Mouse (Mus musculus): ENCODE results near the gene Pecr. TPM values are rescaled to one million over a fixed set of nuclear protein-coding genes. Genes with fewer than 3 reads are reported as not detected.
"Not testable (repeated sequence)": the region's sequence is repeated elsewhere in the genome, so short reads cannot be mapped to it uniquely, and the experiment has no call there.

Pecr gene
- polyA plus RNA-seq, 1 experiment from 2014 or later, result 22.9 TPM

DNA sequence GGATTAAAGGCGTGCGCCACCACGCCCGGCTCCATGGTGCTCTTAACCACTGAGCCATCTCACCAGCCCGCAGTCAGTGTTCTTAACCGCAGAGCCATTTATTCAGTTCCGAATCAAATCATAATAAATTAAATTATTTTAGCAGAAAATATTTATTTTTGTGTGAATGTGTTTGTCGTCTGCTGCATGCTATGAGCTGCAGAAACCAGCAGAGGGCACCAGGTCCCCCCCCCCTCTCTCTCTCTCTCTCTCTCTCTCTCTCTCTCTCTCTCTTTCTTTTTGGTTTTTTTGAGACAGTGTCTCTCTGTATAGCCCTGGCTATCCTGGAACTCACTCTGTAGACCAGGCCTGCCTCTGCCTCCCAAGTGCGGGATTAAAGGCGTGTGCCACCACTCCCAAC is 51.5 kb downstream of the Pecr start:
- 73% methylated on average over 10 of the region's 10 CpGs for WGBS
- not testable (repeated sequence) for H3K27me3 ChIP-seq (ENCODE audit: control insufficient read depth, insufficient read depth, low read length); H3K9ac ChIP-seq (ENCODE audit: low read length); H3K4me2 ChIP-seq (ENCODE audit: low read depth, low read length); H3K9me3 ChIP-seq (replicated peaks; ENCODE audit: control insufficient read depth, low read length); H3K36me3 ChIP-seq (ENCODE audit: control insufficient read depth, insufficient read depth); ATAC-seq (replicated peaks; ENCODE audit: extremely low read depth, insufficient read depth, low FRiP score); H3K27ac ChIP-seq (ENCODE audit: low read length); H3K4me1 ChIP-seq (ENCODE audit: control insufficient read depth, insufficient read depth, low read length); H3K4me3 ChIP-seq (ENCODE audit: low read length)

- no peak for ATAC-seq (replicated peaks; ENCODE audit: extremely low read depth, insufficient read depth, low FRiP score)
- 32% methylated on average over 3 of the region's 3 CpGs for WGBS
- H3K36me3 ChIP-seq (ENCODE audit: control insufficient read depth, insufficient read depth), result no peaks in the 10 kb centered on the region
- no peak overlapping the region for H3K4me3 ChIP-seq (ENCODE audit: low read length)
- no peaks in the 10 kb centered on the region for H3K4me1 ChIP-seq (ENCODE audit: control insufficient read depth, insufficient read depth, low read length)
- peaks cover 6% of the 10 kb centered on the region; the same call in 1 of the 2 replicates for H3K27me3 ChIP-seq (ENCODE audit: control insufficient read depth, insufficient read depth, low read length)
- H3K9me3 ChIP-seq (replicated peaks; ENCODE audit: control insufficient read depth, low read length), result no peaks in the 10 kb centered on the region
- H3K27ac ChIP-seq (ENCODE audit: low read length), result no peak overlapping the region
- H3K4me2 ChIP-seq (ENCODE audit: low read depth, low read length), result no peak overlapping the region
- H3K9ac ChIP-seq (ENCODE audit: low read length), result no peak overlapping the region
These were observed 55.1 kb downstream of the Pecr start for GRCm38 (mm10) chr1:72228974-72229373.

- Histone ChIP-seq H3K36me3 (ENCODE audit: control insufficient read depth, insufficient read depth) (no peaks in the 10 kb centered on the region), H3K27me3 (ENCODE audit: control insufficient read depth, insufficient read depth, low read length) (peaks cover 11% of the 10 kb centered on the region; the same call in 1 of the 2 replicates), H3K4me1 (ENCODE audit: control insufficient read depth, insufficient read depth, low read length) (no peaks in the 10 kb centered on the region), H3K9ac (ENCODE audit: low read length) (no peak overlapping the region), H3K4me3 (ENCODE audit: low read length) (no peak overlapping the region), H3K4me2 (ENCODE audit: low read depth, low read length) (no peak overlapping the region), H3K9me3 (replicated peaks; ENCODE audit: control insufficient read depth, low read length) (no peaks in the 10 kb centered on the region), H3K27ac (ENCODE audit: low read length) (no peak overlapping the region)
- no peak for ATAC-seq (replicated peaks; ENCODE audit: extremely low read depth, insufficient read depth, low FRiP score)
- 84% methylated on average over 5 of the region's 5 CpGs for WGBS
These were observed 56.6 kb downstream of the Pecr start for GRCm38 (mm10) chr1:72227546-72227945.

- Histone ChIP-seq H3K9me3 (replicated peaks; ENCODE audit: control insufficient read depth, low read length) (no peaks in the 10 kb centered on the region), H3K27ac (ENCODE audit: low read length) (no peak overlapping the region), H3K4me2 (ENCODE audit: low read depth, low read length) (no peak overlapping the region), H3K27me3 (ENCODE audit: control insufficient read depth, insufficient read depth, low read length) (peaks cover 11% of the 10 kb centered on the region; the same call in 1 of the 2 replicates), H3K4me3 (ENCODE audit: low read length) (no peak overlapping the region), H3K4me1 (ENCODE audit: control insufficient read depth, insufficient read depth, low read length) (no peaks in the 10 kb centered on the region), H3K36me3 (ENCODE audit: control insufficient read depth, insufficient read depth) (no peaks in the 10 kb centered on the region), H3K9ac (ENCODE audit: low read length) (no peak overlapping the region)
- 48% methylated on average over 4 of the region's 4 CpGs for WGBS
- no peak for ATAC-seq (replicated peaks; ENCODE audit: extremely low read depth, insufficient read depth, low FRiP score)
These were observed 57.1 kb downstream of the Pecr start for GRCm38 (mm10) chr1:72226887-72227481.

DNA sequence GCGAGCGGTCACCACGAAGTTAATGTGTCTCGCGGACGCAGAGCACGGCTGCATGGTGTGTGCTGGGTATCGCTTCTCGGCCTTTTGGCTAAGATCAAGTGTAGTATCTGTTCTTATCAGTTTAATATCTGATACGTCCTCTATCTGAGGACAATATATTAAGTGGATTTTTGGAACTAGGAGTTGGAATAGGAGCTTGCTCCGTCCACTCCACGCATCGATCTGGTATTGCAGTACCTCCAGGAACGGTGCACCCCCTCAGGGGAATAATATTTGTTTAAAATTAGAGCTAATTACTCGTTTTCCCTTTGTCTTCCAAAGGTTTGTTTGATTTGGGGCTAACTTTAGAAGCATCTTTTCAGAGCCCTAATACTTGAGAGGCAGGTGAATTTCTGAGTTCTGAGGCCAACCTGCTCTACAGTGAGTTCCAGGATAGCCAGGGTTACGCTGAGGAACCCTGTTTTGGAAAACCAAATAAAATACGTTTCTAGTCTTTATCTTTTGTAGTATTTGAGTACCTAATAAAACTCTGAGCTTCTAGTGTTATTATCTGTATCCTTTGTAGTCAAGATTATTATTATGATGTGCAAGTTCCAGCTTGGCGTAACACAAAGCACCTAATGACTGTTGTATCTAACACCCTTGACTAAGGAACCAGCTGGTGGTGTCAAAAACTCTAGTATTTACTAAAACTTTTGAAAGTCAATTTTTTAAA is 57.8 kb downstream of the Pecr start:
- peak overlapping the region; percentile 70 for H3K4me3 ChIP-seq (ENCODE audit: low read length)
- WGBS, result 3% methylated on average over 9 of the region's 18 CpGs
- no peaks in the 10 kb centered on the region for H3K9me3 ChIP-seq (replicated peaks; ENCODE audit: control insufficient read depth, low read length)
- H3K36me3 ChIP-seq (ENCODE audit: control insufficient read depth, insufficient read depth), result no peaks in the 10 kb centered on the region
- H3K9ac ChIP-seq (ENCODE audit: low read length), result peak overlapping the region; percentile 69
- peak; percentile 73 for ATAC-seq (replicated peaks; ENCODE audit: extremely low read depth, insufficient read depth, low FRiP score)
- H3K4me2 ChIP-seq (ENCODE audit: low read depth, low read length), result peak overlapping the region; percentile 87
- no peaks in the 10 kb centered on the region for H3K4me1 ChIP-seq (ENCODE audit: control insufficient read depth, insufficient read depth, low read length)
- H3K27ac ChIP-seq (ENCODE audit: low read length), result no peak overlapping the region
- H3K27me3 ChIP-seq (ENCODE audit: control insufficient read depth, insufficient read depth, low read length), result peaks cover 11% of the 10 kb centered on the region; the same call in 1 of the 2 replicates

DNA sequence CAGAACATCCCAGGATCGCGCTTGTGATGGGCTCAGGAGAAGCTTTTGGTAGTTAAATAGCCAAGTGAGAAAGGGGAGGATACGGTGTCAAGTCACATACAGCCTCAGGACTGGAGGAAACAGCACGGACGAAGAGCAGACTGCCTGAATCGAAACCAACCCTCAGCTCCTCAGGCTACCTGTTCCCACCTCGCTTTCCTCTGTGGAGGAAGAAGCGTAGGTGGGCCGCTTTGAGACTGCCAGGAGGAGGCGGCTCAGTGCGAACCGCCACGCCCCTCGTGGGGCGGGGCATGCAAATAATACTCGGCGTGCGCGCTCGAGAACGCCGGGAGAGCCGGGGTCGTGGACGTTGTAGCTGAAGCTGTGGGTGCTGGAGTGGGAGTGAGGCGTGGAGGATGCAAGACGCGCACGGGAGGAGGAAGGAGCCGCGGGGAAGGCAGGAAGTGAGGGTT is 58.4 kb downstream of the Pecr start:
- H3K4me1 ChIP-seq (ENCODE audit: control insufficient read depth, insufficient read depth, low read length); H3K27ac ChIP-seq (ENCODE audit: low read length); H3K36me3 ChIP-seq (ENCODE audit: control insufficient read depth, insufficient read depth); H3K9me3 ChIP-seq (replicated peaks; ENCODE audit: control insufficient read depth, low read length): not testable (repeated sequence)
- under 1% methylated on average over 25 of the region's 31 CpGs for WGBS
- peak; percentile 80 for ATAC-seq (replicated peaks; ENCODE audit: extremely low read depth, insufficient read depth, low FRiP score)
- peaks cover 11% of the 10 kb centered on the region; the same call in 1 of the 2 replicates for H3K27me3 ChIP-seq (ENCODE audit: control insufficient read depth, insufficient read depth, low read length)
- H3K4me3 ChIP-seq (ENCODE audit: low read length), result peak overlapping the region; percentile 70
- peak overlapping the region; percentile 87 for H3K4me2 ChIP-seq (ENCODE audit: low read depth, low read length)
- peak overlapping the region; percentile 69 for H3K9ac ChIP-seq (ENCODE audit: low read length)

DNA sequence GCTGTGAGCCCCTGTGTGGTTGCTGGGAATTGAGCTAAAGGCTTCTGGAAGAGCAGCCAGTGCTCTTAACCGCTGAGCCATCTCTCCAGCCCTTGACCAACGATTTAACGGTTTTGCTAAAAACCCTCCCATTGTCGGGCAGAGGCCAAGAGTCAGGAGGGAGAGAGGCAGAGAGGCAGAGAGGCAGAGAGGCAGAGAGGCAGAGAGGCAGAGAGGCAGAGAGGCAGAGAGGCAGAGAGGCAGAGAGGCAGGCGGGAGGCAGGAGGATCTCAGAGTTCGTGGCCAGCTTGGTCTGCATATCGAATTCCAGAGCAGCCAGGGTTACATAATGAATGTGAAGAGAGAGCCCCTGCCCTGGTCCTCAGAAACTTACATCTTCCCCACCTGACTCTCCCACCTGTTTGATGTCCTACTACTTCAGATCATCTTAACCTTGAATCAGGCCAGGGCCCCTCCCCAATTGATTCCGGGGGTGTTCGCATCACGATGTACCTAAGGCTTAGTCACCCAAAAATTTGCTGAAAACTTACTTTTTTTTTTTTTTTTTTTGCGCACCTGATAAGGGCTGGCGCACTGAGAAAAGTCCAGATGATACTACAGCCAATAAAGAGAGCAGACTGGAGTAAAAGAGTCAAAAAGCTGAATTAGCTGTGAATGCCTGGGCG is 58.9 kb downstream of the Pecr start:
- no peak for ATAC-seq (replicated peaks; ENCODE audit: extremely low read depth, insufficient read depth, low FRiP score)
- Histone ChIP-seq H3K27me3 (ENCODE audit: control insufficient read depth, insufficient read depth, low read length) (peaks cover 11% of the 10 kb centered on the region; the same call in 1 of the 2 replicates), H3K4me3 (ENCODE audit: low read length) (peak overlapping the region; percentile 70), H3K4me2 (ENCODE audit: low read depth, low read length) (peak overlapping the region; percentile 87), H3K36me3 (ENCODE audit: control insufficient read depth, insufficient read depth) (no peaks in the 10 kb centered on the region), H3K9me3 (replicated peaks; ENCODE audit: control insufficient read depth, low read length) (no peaks in the 10 kb centered on the region), H3K9ac (ENCODE audit: low read length) (peak overlapping the region; percentile 69), H3K4me1 (ENCODE audit: control insufficient read depth, insufficient read depth, low read length) (no peaks in the 10 kb centered on the region), H3K27ac (ENCODE audit: low read length) (no peak overlapping the region)
- 11% methylated on average over 13 of the region's 13 CpGs for WGBS

DNA sequence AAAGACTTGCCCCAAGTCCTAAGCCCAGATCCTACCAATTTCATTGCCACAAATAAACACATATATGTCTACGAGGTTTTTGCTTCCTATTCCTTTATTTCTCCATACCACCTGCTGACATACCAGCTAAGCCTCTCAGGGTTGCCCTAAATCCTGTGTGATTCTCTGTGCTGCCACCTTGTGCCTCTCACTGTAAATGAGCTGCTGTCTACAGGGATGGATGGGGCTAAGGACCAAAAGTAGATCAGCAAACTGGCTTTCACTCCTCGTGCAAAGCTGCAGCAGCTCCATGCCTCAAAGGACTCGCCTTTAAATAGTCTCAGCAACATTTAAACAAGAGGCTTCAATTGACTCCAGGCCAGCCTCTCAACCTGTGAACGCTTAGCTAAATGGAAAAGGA is 64.1 kb downstream of the Pecr start:
- 29% methylated on average over 4 of the region's 4 CpGs for WGBS
- ATAC-seq (replicated peaks; ENCODE audit: extremely low read depth, insufficient read depth, low FRiP score), result peak; percentile 45; the same call in 1 of the 2 replicates
- Histone ChIP-seq H3K4me2 (ENCODE audit: low read depth, low read length) (no peak overlapping the region), H3K9me3 (replicated peaks; ENCODE audit: control insufficient read depth, low read length) (no peaks in the 10 kb centered on the region), H3K4me1 (ENCODE audit: control insufficient read depth, insufficient read depth, low read length) (peaks cover 4% of the 10 kb centered on the region), H3K36me3 (ENCODE audit: control insufficient read depth, insufficient read depth) (no peaks in the 10 kb centered on the region), H3K27ac (ENCODE audit: low read length) (no peak overlapping the region), H3K4me3 (ENCODE audit: low read length) (no peak overlapping the region), H3K9ac (ENCODE audit: low read length) (no peak overlapping the region), H3K27me3 (ENCODE audit: control insufficient read depth, insufficient read depth, low read length) (peaks cover 11% of the 10 kb centered on the region; the same call in 1 of the 2 replicates)

DNA sequence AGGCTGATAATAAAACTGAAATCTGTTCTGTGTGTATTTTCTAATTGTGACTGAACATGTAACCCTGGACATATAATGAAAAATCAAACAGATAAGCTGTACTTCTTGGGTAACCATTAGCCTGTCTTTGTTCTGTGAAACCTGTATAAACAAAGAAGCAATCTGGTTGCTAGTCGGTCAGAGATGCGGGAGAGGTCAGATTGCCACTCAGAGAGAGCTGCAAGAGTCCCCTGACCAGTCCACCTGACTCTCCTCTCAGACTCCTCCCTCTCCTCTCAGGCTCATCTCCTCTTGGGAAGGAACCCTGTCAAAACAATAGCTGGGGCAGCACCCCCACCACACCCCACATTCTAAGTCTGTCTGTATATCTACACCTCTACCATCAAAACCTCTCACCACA is 65.0 kb downstream of the Pecr start:
- WGBS, result 59% methylated on average over 2 of the region's 2 CpGs
- H3K4me3 ChIP-seq (ENCODE audit: low read length), result no peak overlapping the region
- 0 out of 2 replicates have a peak, but pooled peaks cover 6% of the 10 kb centered on the region for H3K27me3 ChIP-seq (ENCODE audit: control insufficient read depth, insufficient read depth, low read length)
- H3K9ac ChIP-seq (ENCODE audit: low read length), result no peak overlapping the region
- no peaks in the 10 kb centered on the region for H3K9me3 ChIP-seq (replicated peaks; ENCODE audit: control insufficient read depth, low read length)
- no peak for ATAC-seq (replicated peaks; ENCODE audit: extremely low read depth, insufficient read depth, low FRiP score)
- H3K27ac ChIP-seq (ENCODE audit: low read length), result no peak overlapping the region
- peaks cover 11% of the 10 kb centered on the region for H3K4me1 ChIP-seq (ENCODE audit: control insufficient read depth, insufficient read depth, low read length)
- no peak overlapping the region for H3K4me2 ChIP-seq (ENCODE audit: low read depth, low read length)
- no peaks in the 10 kb centered on the region for H3K36me3 ChIP-seq (ENCODE audit: control insufficient read depth, insufficient read depth)

Data from heart, embryonic 16.5 days (tissue).